Mouse (Mus musculus) heart, adult 2 months (tissue): ENCODE data around the gene Zbtb7a. TPM values are rescaled to one million over a fixed set of nuclear protein-coding genes. Genes with fewer than 3 reads are reported as not detected.

Source experiments
- DNase-seq, 2 experiments: peaks; one replicate each; pipeline ENCODE4 v3.0.0; 2021
- H3K27ac ChIP-seq: fragments of 200-600 bp; 2 replicates; pipeline ENCODE4 v1.8.1; 2022
- H3K27me3 ChIP-seq: fragments of 200-500 bp; 2 replicates; pipeline ENCODE4 v1.6.1; 2012; ENCODE audit warnings: mild to moderate bottlenecking, low read length, inconsistent platforms, mixed read lengths; ENCODE audit not compliant: control insufficient read depth, insufficient read depth
- H3K36me3 ChIP-seq: fragments of 200-500 bp; 2 replicates; pipeline ENCODE4 v1.6.1; 2012; ENCODE audit warnings: low read length, inconsistent platforms; ENCODE audit not compliant: control insufficient read depth, insufficient read depth
- H3K4me1 ChIP-seq: fragments of 200-500 bp; 2 replicates; pipeline ENCODE4 v1.6.1; 2011; ENCODE audit warnings: low read length; ENCODE audit not compliant: control insufficient read depth, insufficient read depth
- H3K4me3 ChIP-seq: fragments of 200-600 bp; 2 replicates; pipeline ENCODE4 v1.8.1; 2022
- H3K79me2 ChIP-seq: fragments of 200-500 bp; replicated peaks from 2 replicates; pipeline ENCODE4 v1.6.1; 2012; ENCODE audit warnings: mild to moderate bottlenecking, inconsistent platforms, low read length, moderate library complexity, mixed read lengths; ENCODE audit not compliant: control insufficient read depth, insufficient read depth
- H3K9ac ChIP-seq: fragments of 200-500 bp; 2 replicates; pipeline ENCODE4 v1.6.1; 2012; ENCODE audit warnings: low read depth, mild to moderate bottlenecking, control low read depth, inconsistent platforms, low read length, mixed read lengths
- CTCF ChIP-seq: fragments of 200-600 bp; IDR thresholded peaks from 2 replicates; pipeline ENCODE4 v1.8.1; 2022; ENCODE audit warnings: antibody characterized with exemption, mild to moderate bottlenecking, moderate library complexity
- EP300 ChIP-seq: fragments of 200-500 bp; IDR thresholded peaks from 2 replicates; pipeline ENCODE4 v1.6.1; 2011; ENCODE audit warnings: low read depth, low read length, control low read depth; ENCODE audit not compliant: insufficient read depth
- POLR2A ChIP-seq: fragments of 200-500 bp; IDR thresholded peaks from 2 replicates; pipeline ENCODE4 v1.6.1; 2011; ENCODE audit warnings: mild to moderate bottlenecking, low read depth, low read length, control low read depth; ENCODE audit not compliant: insufficient read depth
- WGBS: fragments of 180-500 bp; shearing (Covaris S2); methylation state at CpG from one replicate; pipeline ENCODE4 v1.1.7; 2018; 5-methylcytosine and 5-hydroxymethylcytosine counted together
- intact Hi-C: fragments of 180-260 bp; cut with DNase I; formaldehyde crosslinking; loops from one replicate; pipeline ENCODE4 v1.15.1; 2025
- polyA plus RNA-seq: library from polyadenylated mRNA; depleted of rRNA; stranded (reverse); fragments of >200 nt; gene quantifications from 2 replicates; pipeline ENCODE4 v1.2.3, GENCODE M21; 2012
- total RNA-seq, 2 experiments: library from RNA; stranded (reverse); gene quantifications; 2 replicates each; pipeline ENCODE4 v1.2.3; 2021

Gene Zbtb7a
- total and polyA plus RNA-seq, 3 experiments = 20.6 to 41.4 (median 35.2) TPM

DNA sequence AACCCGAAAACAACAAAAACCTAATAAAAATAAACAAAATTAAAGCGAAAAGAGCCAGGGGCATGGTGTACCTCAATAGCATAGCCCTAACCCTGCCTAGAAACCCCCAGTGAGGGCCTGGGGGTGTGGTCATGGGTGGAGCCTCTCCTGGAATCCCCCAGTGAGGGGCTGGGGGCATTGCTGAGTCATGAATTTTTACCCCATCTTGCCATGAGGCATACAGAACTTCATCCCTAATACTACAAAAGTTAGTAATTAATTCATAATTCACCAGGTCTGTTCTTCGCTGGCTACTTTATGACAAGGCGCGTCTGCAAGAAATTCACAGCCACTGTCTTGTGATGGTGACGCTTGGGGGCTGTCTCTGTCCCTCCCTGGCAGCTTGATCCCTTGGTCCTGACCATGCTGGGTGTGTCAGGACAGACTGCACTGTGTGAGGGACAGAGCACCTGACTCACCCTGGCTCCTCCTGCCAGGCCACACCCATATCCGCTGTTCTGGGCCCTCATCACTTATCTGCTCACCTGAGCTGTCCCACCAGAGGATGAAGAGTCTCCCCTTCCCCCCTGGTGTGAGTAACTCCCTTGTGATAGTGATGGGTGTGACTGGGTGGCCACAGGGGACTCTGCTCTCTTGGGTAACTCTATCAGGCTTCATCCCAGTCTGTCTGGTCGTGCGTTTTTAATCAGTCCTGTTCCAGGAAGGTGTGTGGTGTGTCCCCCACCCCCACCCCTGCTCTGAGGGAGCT is 39.9 kb upstream of the Zbtb7a start:
- H3K27ac ChIP-seq = no peak overlapping the region
- H3K4me1 ChIP-seq = no peaks in the 10 kb centered on the region
- intact Hi-C loops = no loop called here
- no peak overlapping the region for H3K9ac ChIP-seq
- DNase-seq = no peak
- H3K36me3 ChIP-seq = no peaks in the 10 kb centered on the region
- no peaks in the 10 kb centered on the region for H3K79me2 ChIP-seq
- TF ChIP-seq EP300 (no peak), POLR2A (no peak), CTCF (no peak)
- H3K27me3 ChIP-seq = no peaks in the 10 kb centered on the region
- H3K4me3 ChIP-seq = no peak overlapping the region
- 59% methylated on average over 9 of the region's 9 CpGs for WGBS

DNA sequence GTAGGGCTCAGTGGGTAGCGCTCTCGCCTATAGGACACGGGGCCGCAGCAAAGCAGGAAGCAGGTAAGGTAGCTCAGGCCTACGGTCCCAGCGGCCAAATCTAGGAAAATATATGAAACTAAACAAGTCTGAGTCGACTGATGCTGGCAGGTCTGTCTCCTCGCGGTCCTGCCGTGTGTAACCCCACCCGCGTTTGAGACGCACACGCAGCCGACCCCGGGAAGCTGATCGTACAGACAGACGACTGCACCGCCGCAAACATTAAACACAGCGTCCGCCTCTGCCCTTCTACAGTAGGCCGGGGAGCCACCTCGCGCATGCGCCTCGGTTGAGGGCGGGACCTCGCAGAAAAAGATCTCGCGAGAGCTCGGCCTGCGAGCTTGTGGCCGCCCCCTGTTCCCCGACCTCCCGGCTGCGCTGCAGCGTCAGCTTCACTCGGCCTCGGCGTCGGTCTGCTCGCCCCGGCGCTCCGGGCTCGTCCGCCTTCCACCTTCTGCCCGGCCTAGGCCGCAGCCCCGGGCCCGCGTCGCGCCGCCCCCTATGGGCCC is 29.4 kb upstream of the Zbtb7a start, which contains the start of gene Map2k2:
Gene Map2k2 (plus strand): TSS at position 351 of the 548 bp plus-strand sequence.
- Histone ChIP-seq H3K4me3 (peak within 1 kb of the TSS; percentile 97), H3K79me2 (peaks cover 7% of the 10 kb centered on the region; the same call in 1 of the 2 replicates), H3K4me1 (peaks cover 3% of the 10 kb centered on the region; the same call in 1 of the 2 replicates), H3K27ac (peak within 1 kb of the TSS; percentile 99), H3K36me3 (no peaks in the 10 kb centered on the region), H3K9ac (peak within 1 kb of the TSS; percentile 89), H3K27me3 (no peaks in the 10 kb centered on the region)
- under 1% methylated on average over 56 of the region's 56 CpGs for WGBS
- intact Hi-C loops = loop anchor here (1.0 to 2.0 kb wide), 3 partner anchors 32 to 71 kb away; partner anchors contain the start of gene Eef2
- TF ChIP-seq POLR2A (peak; percentile 99), CTCF (no peak), EP300 (peak; percentile 70; the same call in 1 of the 2 replicates)
- peak; percentile 97 to 99 for DNase-seq

DNA sequence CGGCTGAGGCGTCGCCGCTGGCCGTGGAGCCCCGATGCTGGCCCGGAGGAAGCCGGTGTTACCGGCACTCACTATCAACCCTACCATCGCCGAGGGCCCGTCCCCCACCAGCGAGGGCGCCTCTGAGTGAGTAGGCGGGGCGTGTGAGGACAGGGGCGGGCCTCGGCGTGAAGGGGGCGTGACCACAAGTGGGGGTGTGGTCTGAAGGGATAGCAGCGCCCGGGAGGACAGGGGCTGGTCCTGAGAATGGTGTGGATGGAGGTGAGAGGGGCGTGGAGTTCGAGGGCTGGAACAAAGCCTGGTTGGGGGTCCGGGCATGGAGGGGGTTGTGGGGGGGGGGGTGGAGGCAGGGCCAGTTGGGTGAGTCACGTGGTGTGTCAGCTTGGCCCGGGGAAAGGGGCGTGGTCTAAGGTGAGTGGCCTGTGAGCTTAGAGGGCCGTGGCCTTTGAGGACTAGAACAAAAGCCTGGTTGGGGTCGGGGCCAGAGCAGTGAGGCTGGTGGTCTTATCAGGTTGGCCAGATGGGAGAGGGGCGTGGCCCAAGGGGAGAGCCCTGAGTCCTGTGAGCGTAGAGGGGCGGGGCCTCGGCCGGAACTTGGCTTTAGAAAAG is 28.8 kb upstream of the Zbtb7a start:
- H3K4me3 ChIP-seq = peak overlapping the region; percentile 97
- no peaks in the 10 kb centered on the region for H3K36me3 ChIP-seq
- peak; percentile 84 to 87 for DNase-seq
- WGBS = 1% methylated on average over 35 of the region's 35 CpGs
- peak overlapping the region; percentile 99 for H3K27ac ChIP-seq
- H3K4me1 ChIP-seq = peaks cover 3% of the 10 kb centered on the region; the same call in 1 of the 2 replicates
- TF ChIP-seq CTCF (peak; percentile 35; the same call in 1 of the 2 replicates), EP300 (no peak)
- H3K9ac ChIP-seq = peak overlapping the region; percentile 89
- peaks cover 7% of the 10 kb centered on the region; the same call in 1 of the 2 replicates for H3K79me2 ChIP-seq
- intact Hi-C loops = no loop called here
- H3K27me3 ChIP-seq = no peaks in the 10 kb centered on the region

DNA sequence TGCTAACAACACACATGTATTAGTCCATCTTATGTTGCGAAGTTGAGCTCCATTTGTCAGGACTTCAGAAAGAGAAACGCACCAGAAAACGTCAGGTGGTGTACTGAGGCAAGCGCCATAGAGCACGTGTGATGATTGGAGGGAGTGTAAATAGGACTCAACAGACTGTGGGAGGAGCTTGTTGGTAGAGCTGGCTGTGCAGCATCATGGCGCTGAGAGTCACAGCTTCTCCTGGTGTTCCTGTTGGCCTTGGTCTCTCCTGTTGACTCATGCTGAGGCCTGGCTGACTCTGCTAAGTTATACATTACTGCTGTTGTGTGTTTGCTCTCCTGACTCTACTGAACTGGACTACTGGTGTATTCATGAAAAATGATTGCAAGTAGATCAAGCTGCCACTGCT is 22.1 kb upstream of the Zbtb7a start:
- no peak overlapping the region for H3K27ac ChIP-seq
- 90% methylated on average over 6 of the region's 6 CpGs for WGBS
- TF ChIP-seq POLR2A (no peak), EP300 (no peak), CTCF (no peak)
- H3K9ac ChIP-seq = no peak overlapping the region
- no peaks in the 10 kb centered on the region for H3K36me3 ChIP-seq
- 0 out of 2 replicates have a peak, but pooled peaks cover 2% of the 10 kb centered on the region for H3K79me2 ChIP-seq
- DNase-seq = no peak
- no peaks in the 10 kb centered on the region for H3K27me3 ChIP-seq
- H3K4me3 ChIP-seq = no peak overlapping the region
- H3K4me1 ChIP-seq = no peaks in the 10 kb centered on the region
- intact Hi-C loops = no loop called here

DNA sequence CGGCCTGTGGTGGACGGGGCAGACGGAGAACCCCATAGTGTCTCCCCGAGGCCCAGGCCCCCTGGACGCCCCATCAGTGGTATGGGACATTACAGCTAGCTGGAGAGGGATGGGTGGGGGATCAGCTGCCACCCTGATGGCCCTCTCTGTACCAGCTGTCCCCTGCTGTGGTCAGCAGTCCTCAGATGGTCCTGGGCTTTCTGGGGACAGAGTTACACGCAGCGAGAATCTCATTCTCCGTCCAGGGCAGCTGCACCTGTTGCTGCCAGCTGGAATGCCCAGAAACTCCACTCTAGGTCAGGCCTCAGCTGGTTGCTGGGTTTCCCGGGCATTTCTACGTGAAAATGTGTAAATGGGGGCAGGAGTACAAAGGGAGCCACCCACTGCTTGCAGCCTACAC is 15.4 kb upstream of the Zbtb7a start:
- no peak for DNase-seq
- no peaks in the 10 kb centered on the region for H3K4me1 ChIP-seq
- H3K79me2 ChIP-seq = no peaks in the 10 kb centered on the region
- 91% methylated on average over 10 of the region's 10 CpGs for WGBS
- H3K27ac ChIP-seq = no peak overlapping the region
- intact Hi-C loops = loop anchor here (1.0 kb wide), 1 partner anchor 10 kb away; no protein-coding TSS in a partner anchor
- H3K27me3 ChIP-seq = no peaks in the 10 kb centered on the region
- H3K36me3 ChIP-seq = no peaks in the 10 kb centered on the region
- TF ChIP-seq CTCF (no peak), POLR2A (no peak), EP300 (no peak)
- no peak overlapping the region for H3K9ac ChIP-seq
- H3K4me3 ChIP-seq = no peak overlapping the region

DNA sequence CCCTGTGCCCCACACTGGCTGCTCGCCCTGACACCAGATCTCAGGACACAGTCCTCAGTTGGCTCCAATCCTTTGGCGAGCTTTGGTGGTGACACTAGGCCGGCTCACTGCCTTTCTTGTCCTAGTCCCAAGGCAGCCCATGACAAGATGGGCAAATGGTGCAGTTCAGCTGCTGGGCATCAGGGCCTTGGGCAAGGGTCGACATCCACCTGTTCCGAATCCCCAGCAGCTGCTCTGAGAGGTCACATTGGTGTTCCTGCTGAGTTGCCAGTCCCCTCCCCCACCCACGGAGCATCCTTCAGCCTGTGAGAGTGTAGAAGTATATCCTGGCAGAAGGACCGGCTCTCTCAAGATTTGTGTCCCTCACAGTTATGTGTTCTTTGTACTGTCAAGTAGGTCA is 14.4 kb upstream of the Zbtb7a start:
- no peak for TF ChIP-seq EP300
- TF ChIP-seq POLR2A = no peak
- no peak for TF ChIP-seq CTCF
- Histone ChIP-seq H3K9ac (no peak overlapping the region), H3K79me2 (no peaks in the 10 kb centered on the region), H3K36me3 (no peaks in the 10 kb centered on the region), H3K27ac (no peak overlapping the region), H3K4me3 (no peak overlapping the region), H3K4me1 (no peaks in the 10 kb centered on the region), H3K27me3 (no peaks in the 10 kb centered on the region)
- 76% methylated on average over 7 of the region's 7 CpGs for WGBS
- DNase-seq = no peak
- intact Hi-C loops = loop anchor here (1.0 kb wide), 1 partner anchor 11 kb away; no protein-coding TSS in a partner anchor
